Mouse (Mus musculus) ovary, postnatal 14 days (tissue): ENCODE measurements at regions not wholly inside any gene's neighbourhood (a gene's known extent, or its start where the extent isn't known, plus 50 kb on each side); places are given as distances from the start of the nearest gene placed in this dataset.

Source experiments
- DNase-seq: peaks from one replicate; pipeline ENCODE4 v3.0.0; 2022; ENCODE audit warnings: low spot score

GRCm38 (mm10) chr9:85127107-85127506, 185.5 kb upstream of the Gm11114 start:
- no peak for DNase-seq

GRCm38 (mm10) chr9:85134900-85135299, 177.7 kb upstream of the Gm11114 start:
- DNase-seq, result no peak

GRCm38 (mm10) chr9:85136715-85137582, 175.6 kb upstream of the Gm11114 start:
- no peak for DNase-seq

GRCm38 (mm10) chr9:85139891-85140290, 172.7 kb upstream of the Gm11114 start:
- no peak for DNase-seq

GRCm38 (mm10) chr9:85144363-85144762, 168.2 kb upstream of the Gm11114 start:
- no peak for DNase-seq

GRCm38 (mm10) chr9:85165632-85166031, 146.9 kb upstream of the Gm11114 start:
- DNase-seq, result no peak

- DNase-seq, result no peak
Measured at GRCm38 (mm10) chr9:85167243-85167642, 145.3 kb upstream of the Gm11114 start.

GRCm38 (mm10) chr9:85174431-85174830, 138.1 kb upstream of the Gm11114 start:
- no peak for DNase-seq

- DNase-seq, result no peak
Measured at GRCm38 (mm10) chr9:85201202-85201601, 111.4 kb upstream of the Gm11114 start.

- no peak for DNase-seq
Measured at GRCm38 (mm10) chr9:85224870-85225269, 87.7 kb upstream of the Gm11114 start.
